Mouse (Mus musculus): Measurements from ENCODE around the gene Dpysl5.

The Dpysl5 gene

DNA sequence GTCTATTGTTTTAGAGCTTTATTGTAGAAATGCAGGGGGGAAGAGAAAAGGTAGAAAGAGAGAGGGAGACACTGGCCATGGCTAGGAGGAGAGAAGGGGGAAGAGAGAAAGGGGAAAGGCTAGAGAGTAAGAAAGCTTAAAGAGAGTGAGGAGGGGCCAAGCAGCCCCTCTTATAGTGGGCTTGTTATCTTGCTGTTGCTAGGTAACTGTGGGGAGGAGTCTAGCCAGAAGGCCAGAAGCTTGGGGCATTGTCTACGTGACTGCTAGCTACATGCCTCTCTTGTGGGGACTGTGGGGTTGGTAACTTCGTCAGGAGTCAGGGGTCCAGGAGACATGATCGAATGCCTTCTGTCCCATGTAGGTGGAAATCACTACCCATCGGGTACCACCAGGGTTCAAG is 10.0 kb upstream of the Dpysl5 start:
- in situ Hi-C loops (cut with MboI; ENCODE audit: unreplicated experiment in 2 of 2): loop anchor here in 1 of 2 experiments (5.0 to 10.0 kb wide), 2 partner anchors 101 to 213 kb away; partner anchors contain the start of gene Emilin1

DNA sequence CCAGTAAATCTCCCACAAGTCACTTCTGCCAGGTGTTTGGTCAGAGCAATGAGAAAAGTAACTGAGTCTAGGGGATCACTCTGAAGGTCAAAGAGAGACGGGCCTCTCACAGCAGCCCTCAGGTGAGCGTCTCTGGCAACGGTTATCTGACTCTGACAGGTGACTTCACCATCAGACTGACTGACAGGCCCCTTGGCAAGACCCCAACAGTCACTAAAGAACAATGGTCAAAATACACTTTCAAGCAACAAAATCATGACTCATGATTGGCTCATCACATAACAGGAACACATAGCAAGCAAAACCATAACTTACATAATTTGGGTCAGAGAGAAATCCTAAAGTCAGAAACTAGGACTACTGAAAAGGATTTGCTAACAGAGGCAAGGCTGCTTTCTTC is 9.5 kb upstream of the Dpysl5 start:
- in situ Hi-C loops (cut with MboI; ENCODE audit: unreplicated experiment in 2 of 2): loop anchor here in 1 of 2 experiments (5.0 to 10.0 kb wide), 2 partner anchors 100 to 213 kb away; partner anchors contain the start of gene Emilin1

DNA sequence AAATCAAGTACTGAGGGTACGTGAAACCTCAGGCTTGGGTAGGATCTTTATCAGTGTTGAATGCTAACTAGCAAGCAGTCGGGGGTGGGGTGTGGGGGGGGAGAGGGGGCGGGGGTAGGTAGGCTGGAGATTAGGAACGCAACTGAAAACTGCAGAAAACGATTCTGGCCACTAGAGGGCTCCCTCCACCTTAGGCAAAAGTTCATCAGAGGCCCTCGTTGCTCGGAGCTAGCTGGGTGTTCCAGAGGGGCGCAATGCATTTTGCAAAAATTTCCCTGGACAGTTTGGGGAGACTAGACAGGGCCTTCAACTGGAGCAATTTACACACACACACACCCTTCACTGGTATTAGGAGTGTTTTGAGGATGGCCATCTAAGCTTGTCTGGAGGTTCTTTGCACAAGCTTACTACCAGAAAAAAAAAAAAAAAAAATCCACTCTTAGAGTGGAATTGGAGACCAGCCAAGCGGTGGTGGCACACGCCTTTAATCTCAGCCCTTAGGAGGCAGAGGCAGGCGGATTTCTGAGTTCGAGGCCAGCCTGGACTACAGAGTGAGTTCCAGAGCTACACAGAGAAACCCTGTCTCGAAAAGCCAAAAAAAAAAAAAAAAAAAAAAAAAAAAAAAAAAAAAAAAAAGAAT is 1.5 kb upstream of the Dpysl5 start:
- in situ Hi-C loops (cut with MboI; ENCODE audit: unreplicated experiment in 2 of 2): loop anchor here (5.0 to 10.0 kb wide), 4 partner anchors 67 to 292 kb away; partner anchors contain the start of gene Emilin1 (in 1 of the 2)

DNA sequence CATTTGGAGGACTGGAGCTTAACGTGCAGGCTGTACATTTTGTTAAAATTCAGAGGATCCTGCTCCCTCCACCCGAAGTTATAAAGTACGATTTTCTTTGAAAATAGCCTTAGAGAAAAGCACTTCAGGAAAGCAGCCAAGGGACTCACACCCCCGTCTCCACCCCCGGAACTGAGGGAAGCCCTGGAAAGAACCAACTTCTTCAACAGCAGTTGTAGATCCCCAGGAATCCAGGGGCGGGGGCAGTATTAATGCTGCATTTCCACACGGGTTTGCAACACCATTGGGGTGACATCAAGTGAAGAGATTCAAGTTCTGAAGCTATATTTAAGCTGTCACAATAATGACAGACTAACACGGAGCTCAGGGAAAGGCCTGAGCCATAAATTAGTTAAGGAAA is 878 bp upstream of the Dpysl5 start:
- in situ Hi-C loops (cut with MboI; ENCODE audit: unreplicated experiment in 2 of 2): loop anchor here (5.0 kb wide), 2 partner anchors 67 to 72 kb away; no protein-coding TSS in a partner anchor

DNA sequence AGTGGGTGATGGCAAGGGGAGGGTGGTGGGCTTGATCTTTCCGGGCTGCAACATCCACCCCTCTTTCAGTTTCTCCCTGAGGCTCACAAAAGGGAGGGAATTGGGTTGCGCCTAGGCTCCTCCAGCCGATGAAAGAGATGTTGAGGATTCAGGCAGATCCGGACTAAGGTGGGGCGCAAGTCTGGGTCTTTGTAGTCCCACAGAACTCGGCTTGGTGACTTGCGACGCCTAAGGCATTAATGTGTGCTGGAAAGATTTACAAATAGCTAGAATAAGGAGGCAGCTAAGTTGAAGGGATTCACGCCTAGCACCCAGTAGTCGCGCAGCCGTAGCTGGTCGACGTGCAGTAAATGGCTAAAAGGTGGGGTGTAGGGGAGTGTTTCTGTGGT is 632 bp downstream of the Dpysl5 start:
- in situ Hi-C loops (cut with MboI; ENCODE audit: unreplicated experiment in 2 of 2): loop anchor here (5.0 kb wide), 2 partner anchors 65 to 70 kb away; no protein-coding TSS in a partner anchor

DNA sequence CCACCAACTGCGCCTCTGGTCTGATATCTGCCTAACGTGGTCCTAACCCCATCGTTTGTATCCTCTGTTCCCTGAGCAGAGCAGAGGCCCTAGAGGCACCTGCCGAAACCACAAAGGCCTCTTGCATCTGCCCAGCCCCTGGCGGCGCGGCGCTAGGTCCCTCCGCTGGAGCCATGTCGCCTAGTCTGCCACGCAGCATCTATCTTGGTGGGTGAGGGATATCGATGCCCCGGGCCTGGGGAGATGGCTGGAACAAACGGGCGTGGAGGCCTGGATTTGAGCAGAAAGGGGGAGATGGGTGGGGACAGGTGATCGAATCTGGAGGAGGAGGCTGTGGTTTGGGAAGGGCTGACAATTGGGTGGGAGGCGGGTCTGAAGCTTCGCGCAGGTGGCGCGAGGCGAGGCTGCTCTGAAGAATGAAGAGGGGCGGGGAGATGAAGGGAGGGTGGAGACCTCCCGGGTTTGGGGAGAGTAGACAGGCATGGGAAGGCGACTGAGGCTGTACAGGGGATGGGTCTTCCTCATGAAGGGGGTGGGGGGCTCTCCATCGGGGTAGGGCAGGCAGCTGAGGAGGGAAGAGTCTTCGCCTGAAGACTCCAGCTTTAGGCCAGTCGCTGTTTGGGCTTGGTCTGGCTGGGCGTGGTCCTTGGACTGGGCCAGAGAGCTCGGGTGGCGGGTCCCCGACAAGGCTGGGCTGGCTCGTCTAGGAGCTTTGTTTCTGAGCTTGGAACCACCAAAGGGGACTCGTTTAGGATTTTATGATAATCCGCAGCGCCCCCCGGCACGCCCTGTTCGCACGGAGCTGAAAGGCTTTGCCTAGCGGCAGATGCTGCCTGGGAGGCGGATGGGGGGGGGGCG is 1.3 kb downstream of the Dpysl5 start:
- in situ Hi-C loops (cut with MboI; ENCODE audit: unreplicated experiment in 2 of 2): loop anchor here (5.0 kb wide), 2 partner anchors 65 to 70 kb away; no protein-coding TSS in a partner anchor

DNA sequence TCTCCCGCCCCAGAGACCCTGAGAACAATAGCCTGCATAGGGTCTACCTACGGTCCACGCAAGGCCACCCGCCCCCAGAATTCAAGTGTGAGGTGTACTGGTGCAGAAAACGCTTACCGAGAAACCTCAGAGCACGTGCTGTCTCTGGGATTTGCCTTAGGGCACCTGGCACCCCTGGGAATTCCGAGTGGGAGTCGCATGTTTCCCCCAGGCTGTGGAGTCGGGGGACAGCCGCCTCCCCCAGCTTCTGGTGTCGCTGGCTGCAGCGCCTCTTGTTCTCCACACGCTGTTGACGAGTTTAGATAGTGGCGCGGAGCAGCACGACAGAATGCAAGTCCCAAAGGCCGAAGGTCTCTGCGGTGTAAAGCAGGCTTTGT is 1.9 kb downstream of the Dpysl5 start:
- in situ Hi-C loops (cut with MboI; ENCODE audit: unreplicated experiment in 2 of 2): loop anchor here (5.0 kb wide), 2 partner anchors 64 to 69 kb away; no protein-coding TSS in a partner anchor

DNA sequence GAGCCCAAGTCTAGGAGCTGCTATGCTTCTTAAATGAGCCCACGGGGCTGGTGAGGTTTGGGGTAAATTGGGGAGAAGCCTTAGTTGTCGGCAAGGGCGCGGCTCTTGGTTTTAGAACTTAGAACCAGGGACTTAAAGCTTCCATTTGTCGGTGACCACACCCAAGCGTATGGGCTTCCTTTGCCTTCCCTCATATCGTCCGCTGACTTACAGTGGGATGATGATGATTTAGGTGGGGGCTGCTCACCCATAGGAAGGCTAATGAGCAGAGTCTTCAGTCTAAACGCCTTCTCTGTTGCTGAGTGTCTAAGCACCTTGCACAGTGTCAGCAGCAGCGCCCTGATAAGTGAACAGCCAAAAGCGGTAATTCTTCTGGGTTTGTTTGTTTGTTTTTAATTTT is 2.3 kb downstream of the Dpysl5 start:
- in situ Hi-C loops (cut with MboI; ENCODE audit: unreplicated experiment in 2 of 2): loop anchor here (5.0 kb wide), 2 partner anchors 64 to 69 kb away; no protein-coding TSS in a partner anchor

DNA sequence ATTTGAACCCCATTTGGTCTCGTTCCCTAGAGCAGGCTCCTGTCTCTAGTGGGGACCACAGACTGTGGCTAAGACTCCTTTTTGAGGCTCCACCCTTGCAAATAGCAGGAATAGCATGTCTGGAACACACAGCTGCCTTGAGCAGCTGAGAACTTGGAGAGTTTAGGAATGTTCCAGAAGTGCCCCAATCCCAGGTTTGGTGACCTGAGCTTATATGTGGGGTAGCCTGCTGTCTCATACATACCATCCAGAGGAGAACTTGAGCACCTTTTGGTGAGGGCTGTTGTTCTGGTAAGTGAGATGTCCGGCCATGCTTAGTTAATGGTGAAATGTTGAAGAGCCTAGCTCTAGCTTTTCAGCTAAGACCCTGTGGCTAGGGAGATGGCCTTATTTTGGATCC is 4.9 kb downstream of the Dpysl5 start:
- in situ Hi-C loops (cut with MboI; ENCODE audit: unreplicated experiment in 2 of 2): no loop called here

DNA sequence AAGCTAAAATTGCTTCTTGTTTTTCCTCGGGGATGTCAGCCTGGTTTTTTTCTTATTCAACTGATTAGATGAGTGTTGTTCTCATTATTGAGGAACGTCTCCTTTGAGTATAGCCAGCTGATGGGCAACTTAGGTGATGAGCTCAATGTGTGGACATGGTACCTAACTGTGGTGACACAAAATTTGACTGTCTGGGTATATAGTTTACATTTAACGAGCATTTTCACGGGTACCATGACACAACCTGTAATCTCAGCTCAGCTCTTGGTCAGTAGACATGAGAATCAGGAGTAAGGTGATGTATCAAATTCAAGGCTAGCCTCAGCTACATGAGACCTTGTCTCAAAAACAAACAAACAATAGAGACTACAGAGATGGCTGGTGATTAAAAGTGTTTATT is 6.1 kb downstream of the Dpysl5 start:
- in situ Hi-C loops (cut with MboI; ENCODE audit: unreplicated experiment in 2 of 2): no loop called here

DNA sequence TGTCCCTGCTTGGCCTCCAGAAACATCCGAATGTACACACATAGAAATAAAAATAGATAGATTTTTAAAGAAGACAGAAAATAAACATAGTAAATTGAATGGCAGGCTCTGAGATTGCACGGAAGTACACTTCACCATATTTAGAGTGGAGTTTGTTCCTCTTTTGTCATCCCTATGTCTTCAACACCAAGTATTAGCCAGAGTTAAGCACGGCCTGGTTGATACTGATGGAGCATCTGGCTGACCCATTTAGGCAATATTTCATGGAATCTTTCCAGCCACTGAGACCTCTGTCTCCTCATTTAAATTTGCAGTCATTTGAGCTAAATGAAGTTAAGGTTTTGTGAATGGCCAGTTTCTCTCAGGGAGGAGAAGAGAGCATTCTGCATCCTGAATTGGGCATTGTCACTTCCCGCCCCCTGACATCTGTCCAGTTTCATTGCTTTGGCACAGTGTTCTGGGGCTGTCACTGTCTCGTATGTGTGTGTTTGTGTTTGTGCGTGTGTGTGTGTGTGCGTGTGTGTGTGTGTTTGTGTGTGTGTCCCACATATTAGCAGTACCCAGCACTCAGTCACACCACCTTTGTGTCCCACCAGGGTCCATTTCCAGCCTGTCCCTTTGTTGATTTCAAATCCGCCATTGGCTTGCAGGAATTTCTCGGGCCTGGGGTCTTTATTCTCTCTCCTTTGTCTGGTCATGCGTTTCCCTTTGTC is 6.8 kb downstream of the Dpysl5 start:
- in situ Hi-C loops (cut with MboI; ENCODE audit: unreplicated experiment in 2 of 2): no loop called here

DNA sequence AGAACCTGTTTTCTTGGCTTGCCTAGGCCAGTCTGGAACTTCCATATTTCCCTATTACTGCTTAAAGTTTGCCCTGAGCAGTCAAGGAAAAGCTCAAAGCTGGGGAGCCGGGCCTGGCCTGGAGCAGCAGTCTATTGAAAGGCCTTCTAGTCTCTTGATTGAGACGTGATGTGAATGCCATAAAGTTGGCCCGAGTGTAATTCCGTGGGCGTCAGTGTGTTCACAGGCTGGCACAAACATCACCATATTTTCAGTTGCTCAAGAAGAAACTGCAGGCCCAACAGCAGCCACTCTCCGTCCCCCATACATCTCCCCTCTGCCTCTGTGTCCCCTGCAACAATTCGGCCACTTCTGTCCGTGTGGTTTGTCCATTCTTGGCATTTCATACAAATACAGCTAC is 10.6 kb downstream of the Dpysl5 start:
- in situ Hi-C loops (cut with MboI; ENCODE audit: unreplicated experiment in 2 of 2): no loop called here

DNA sequence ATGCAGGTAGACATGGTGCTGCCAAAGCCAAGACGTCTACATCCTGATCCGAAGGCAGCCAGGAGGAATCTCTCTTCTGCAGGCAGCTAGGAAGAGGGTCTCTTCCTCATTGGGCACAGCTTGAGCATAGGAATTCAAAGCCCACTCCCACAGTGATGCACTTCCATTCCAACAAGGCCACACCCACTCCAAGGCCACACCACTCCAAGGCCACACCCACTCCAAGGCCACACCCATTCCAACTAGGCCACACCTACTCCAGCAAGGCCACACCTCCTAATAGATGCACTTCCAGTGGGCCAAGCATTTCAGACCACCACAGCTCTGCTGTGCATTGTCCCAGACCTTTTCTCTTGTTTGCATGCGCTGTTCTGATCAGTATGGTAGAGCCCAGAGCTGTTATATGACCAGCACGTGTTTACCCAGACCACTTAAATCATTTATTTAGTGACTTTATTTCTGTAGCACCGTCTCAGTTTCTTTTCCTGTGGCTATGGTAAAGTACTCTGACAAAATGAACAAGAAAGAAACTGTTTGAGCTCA is 14.9 kb downstream of the Dpysl5 start:
- in situ Hi-C loops (cut with MboI; ENCODE audit: unreplicated experiment in 2 of 2): no loop called here

DNA sequence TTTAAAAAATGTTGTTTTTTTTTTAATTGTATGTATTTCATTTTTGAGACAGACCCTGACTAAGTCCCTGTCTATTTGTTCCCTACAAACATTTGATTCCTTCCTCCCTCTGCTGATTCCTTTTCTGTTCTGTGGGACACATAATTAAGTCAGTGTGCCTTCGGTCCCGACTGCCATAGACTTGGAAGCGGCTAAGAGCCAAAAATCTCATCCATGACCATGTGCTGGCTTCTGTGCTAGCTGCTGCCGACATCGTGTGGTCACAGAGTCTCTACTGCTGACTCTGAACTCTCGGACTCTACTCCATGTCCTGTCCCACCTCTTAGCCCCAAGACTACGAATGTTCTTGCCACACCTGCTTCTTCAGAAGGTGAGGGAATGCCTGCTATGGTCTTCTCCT is 21.1 kb downstream of the Dpysl5 start:
- in situ Hi-C loops (cut with MboI; ENCODE audit: unreplicated experiment in 2 of 2): no loop called here

DNA sequence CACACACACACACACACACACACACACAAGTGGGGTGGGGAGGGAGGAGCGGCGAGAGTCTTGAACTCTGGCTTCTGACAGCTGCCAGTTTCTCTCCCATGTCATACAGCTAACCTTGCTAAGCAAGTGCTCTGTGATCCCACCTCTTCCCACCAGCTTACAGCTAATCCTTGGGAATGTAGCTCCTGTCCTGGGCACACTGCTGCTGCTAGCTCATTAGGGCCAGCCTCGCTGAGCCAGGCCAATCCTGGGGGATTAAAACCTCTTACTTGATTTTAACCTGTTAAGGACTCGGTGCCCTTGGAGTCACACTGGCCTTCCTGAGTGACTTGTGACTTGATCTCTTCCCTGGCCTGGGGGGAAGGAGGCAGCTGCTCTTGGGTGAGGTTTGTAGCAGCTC is 23.3 kb downstream of the Dpysl5 start:
- in situ Hi-C loops (cut with MboI; ENCODE audit: unreplicated experiment in 2 of 2): no loop called here

DNA sequence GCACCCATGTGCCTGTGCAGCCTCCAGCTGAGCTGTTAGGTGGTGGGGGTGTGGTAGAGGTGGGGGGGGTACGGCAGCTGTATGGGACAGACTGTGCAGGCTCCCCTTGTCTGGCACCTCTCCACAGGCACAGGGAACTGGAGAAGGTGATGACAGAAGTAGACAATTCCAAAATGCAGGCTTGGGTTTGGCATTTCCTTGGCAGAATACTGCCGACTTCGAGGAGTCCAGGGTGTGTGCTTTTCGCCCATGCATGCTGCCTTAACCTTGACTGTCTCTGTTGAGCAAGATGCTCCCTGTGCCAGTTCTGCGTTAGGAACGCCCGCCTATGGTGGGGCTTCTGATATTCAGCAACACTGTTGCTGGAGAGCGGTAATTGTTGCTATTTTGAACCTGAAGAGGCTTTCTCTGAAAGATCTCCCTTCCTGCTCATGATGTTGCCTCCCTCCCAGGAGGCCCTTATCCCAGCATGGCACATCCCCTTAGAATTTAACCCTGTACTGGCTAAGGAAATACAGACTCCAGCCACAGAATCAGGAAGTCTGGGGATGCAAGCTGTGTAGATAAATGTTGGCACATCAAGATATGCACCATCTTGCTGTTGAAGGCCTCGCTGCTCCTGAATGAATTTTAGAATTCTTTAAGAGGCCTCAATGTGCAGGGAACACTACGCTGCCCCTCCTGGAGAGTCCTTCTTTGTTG is 26.9 kb downstream of the Dpysl5 start:
- in situ Hi-C loops (cut with MboI; ENCODE audit: unreplicated experiment in 2 of 2): no loop called here

DNA sequence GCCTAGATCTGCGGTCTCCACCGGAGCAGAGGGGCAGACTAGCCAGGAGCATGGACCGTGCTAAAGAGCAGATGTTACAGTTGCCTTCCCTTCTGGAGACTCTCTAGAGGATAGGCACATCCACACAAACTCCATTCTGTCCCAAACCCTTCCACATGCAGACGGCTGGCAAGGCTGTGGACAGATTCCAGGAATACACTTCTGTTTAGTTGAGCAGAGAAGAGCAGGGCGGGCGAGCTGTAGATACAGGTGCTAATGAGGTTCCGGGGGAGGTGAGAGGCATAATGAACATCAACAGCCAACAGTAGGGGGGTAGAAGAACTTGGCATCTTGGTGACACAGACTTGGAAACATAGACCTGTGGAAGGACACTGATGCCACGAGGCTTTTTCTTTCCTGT is 28.2 kb downstream of the Dpysl5 start:
- in situ Hi-C loops (cut with MboI; ENCODE audit: unreplicated experiment in 2 of 2): no loop called here

DNA sequence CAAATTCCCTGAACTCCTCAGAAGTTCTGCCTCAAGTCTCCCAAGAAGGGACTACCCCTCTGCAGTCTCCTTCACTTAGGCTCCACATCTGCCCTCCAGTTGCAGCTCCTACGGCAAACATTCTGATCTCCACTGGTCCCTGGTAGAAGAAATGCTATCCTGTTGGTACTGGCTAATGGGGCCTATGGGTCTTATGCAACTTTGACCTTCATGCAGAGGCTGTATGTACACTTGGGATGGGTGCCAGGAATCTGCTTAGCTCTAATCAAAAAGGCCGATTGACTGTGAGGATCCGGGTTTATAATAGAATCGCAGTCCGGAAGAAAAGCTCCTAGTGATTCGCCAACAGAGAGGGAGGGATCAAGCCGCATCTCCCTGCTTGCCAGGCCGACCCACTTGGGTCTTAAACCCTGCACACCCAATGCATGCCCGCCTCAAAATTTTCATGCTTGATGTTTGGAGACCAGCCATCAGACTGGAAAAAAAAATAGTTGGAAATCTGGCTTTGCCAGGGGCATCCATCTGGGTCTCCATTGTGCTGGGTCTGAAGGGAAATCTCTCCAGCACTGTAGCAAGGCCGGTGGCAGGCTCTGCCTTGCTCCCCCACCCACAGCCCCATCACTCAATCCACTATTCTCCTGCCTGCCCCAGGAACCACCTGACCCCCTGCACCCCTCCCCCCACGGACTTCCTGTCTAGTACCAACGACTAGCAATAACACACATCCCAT is 38.4 kb downstream of the Dpysl5 start:
- in situ Hi-C loops (cut with MboI; ENCODE audit: unreplicated experiment in 2 of 2): no loop called here

DNA sequence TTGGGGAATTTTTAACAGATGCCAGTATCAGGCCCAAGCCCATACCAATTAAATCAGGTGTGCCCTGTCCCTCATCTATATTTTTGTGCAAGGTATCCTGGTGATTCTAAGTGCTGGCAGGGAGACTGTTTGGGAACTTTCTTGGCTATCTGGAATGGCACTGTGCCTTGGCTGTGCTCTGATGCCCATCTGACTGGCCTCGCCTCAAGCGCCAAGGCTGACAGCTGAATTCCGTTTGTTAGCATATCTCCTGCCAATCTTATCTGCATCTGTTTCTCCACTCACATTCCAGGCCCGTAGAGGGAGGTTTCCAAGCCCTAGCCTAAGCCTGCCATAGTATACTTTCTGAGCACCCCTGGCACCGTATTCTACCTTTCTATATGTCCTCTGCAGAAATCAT is 39.7 kb downstream of the Dpysl5 start:
- in situ Hi-C loops (cut with MboI; ENCODE audit: unreplicated experiment in 2 of 2): no loop called here

Data from v-Abl transformed pro-B cells (cell line).